Mouse (Mus musculus): ENCODE measurements around the gene Adipoq.
"Not testable (repeated sequence)": the region's sequence is repeated elsewhere in the genome, so short reads cannot be mapped to it uniquely, and the experiment has no call there.

The Adipoq gene

GRCm38 (mm10) chr16:23159749-23160148 lies 13.4 kb downstream of the Adipoq start:
- DNase-seq (ENCODE audit: low spot score in 2 of 2): no peak

- DNase-seq (ENCODE audit: low spot score in 2 of 2): no peak
Observed at GRCm38 (mm10) chr16:23162116-23162515, 15.8 kb downstream of the Adipoq start.

- no peak for DNase-seq (ENCODE audit: low spot score in 2 of 2)
Observed at GRCm38 (mm10) chr16:23164443-23164842, 18.1 kb downstream of the Adipoq start.

GRCm38 (mm10) chr16:23165441-23165840 lies 19.1 kb downstream of the Adipoq start:
- no peak for DNase-seq (ENCODE audit: low spot score in 2 of 2)

- no peak for DNase-seq (ENCODE audit: low spot score in 2 of 2)
Observed at GRCm38 (mm10) chr16:23166646-23167045, 20.3 kb downstream of the Adipoq start.

- no peak for DNase-seq (ENCODE audit: low spot score in 2 of 2)
Observed at GRCm38 (mm10) chr16:23167079-23167478, 20.7 kb downstream of the Adipoq start.

GRCm38 (mm10) chr16:23170813-23171212 lies 24.5 kb downstream of the Adipoq start:
- DNase-seq (ENCODE audit: low spot score in 2 of 2): no peak

- no peak for DNase-seq (ENCODE audit: low spot score in 2 of 2)
Observed at GRCm38 (mm10) chr16:23173904-23174303, 27.6 kb downstream of the Adipoq start.

- no peak for DNase-seq (ENCODE audit: low spot score in 2 of 2)
Observed at GRCm38 (mm10) chr16:23174855-23175254, 28.5 kb downstream of the Adipoq start.

- no peak for DNase-seq (ENCODE audit: low spot score in 2 of 2)
Observed at GRCm38 (mm10) chr16:23175956-23176355, 29.6 kb downstream of the Adipoq start.

- DNase-seq (ENCODE audit: low spot score in 2 of 2): no peak
Observed at GRCm38 (mm10) chr16:23177856-23178255, 31.5 kb downstream of the Adipoq start.

GRCm38 (mm10) chr16:23178796-23179195 lies 32.5 kb downstream of the Adipoq start:
- DNase-seq (ENCODE audit: low spot score in 2 of 2): no peak

GRCm38 (mm10) chr16:23179436-23179835 lies 33.1 kb downstream of the Adipoq start:
- not testable (repeated sequence) for DNase-seq (ENCODE audit: low spot score in 2 of 2)

GRCm38 (mm10) chr16:23181054-23181453 lies 34.7 kb downstream of the Adipoq start:
- DNase-seq (ENCODE audit: low spot score in 2 of 2): no peak

GRCm38 (mm10) chr16:23181487-23181886 lies 35.2 kb downstream of the Adipoq start:
- no peak for DNase-seq (ENCODE audit: low spot score in 2 of 2)

- no peak for DNase-seq (ENCODE audit: low spot score in 2 of 2)
Observed at GRCm38 (mm10) chr16:23181942-23182597, 35.7 kb downstream of the Adipoq start.

- DNase-seq (ENCODE audit: low spot score in 2 of 2): no peak
Observed at GRCm38 (mm10) chr16:23185824-23186223, 39.5 kb downstream of the Adipoq start.

GRCm38 (mm10) chr16:23186418-23186817 lies 40.1 kb downstream of the Adipoq start:
- no peak for DNase-seq (ENCODE audit: low spot score in 2 of 2)

GRCm38 (mm10) chr16:23187983-23188382 lies 41.6 kb downstream of the Adipoq start:
- no peak for DNase-seq (ENCODE audit: low spot score in 2 of 2)

- DNase-seq (ENCODE audit: low spot score in 2 of 2): no peak
Observed at GRCm38 (mm10) chr16:23189612-23190011, 43.3 kb downstream of the Adipoq start.

- DNase-seq (ENCODE audit: low spot score in 2 of 2): no peak
Observed at GRCm38 (mm10) chr16:23191560-23192242, 45.4 kb downstream of the Adipoq start.

GRCm38 (mm10) chr16:23195618-23196017 lies 49.3 kb downstream of the Adipoq start:
- DNase-seq (ENCODE audit: low spot score in 2 of 2): no peak

GRCm38 (mm10) chr16:23196296-23196695 lies 50.0 kb downstream of the Adipoq start:
- DNase-seq (ENCODE audit: low spot score in 2 of 2): no peak
